Mouse (Mus musculus) left cerebral cortex, adult 2 months (tissue): ENCODE measurements around the gene Hist1h2ae. TPM values are rescaled to one million over a fixed set of nuclear protein-coding genes. Genes with fewer than 3 reads are reported as not detected.
"Not testable (repeated sequence)": the region's sequence is repeated elsewhere in the genome, so short reads cannot be mapped to it uniquely, and the experiment has no call there.

Source experiments
- DNase-seq, 2 experiments: peaks; one replicate each; pipeline ENCODE4 v3.0.0; 2021 to 2022; ENCODE audit warnings: low spot score in 2 of 2, mixed read lengths in 1 of 2; ENCODE audit errors: extremely low spot score in 1 of 2
- H3K27ac ChIP-seq: fragments of 200-600 bp; 2 replicates; pipeline ENCODE4 v1.8.1; 2022
- H3K4me3 ChIP-seq: fragments of 200-600 bp; 2 replicates; pipeline ENCODE4 v1.8.1; 2022
- CTCF ChIP-seq: fragments of 200-600 bp; IDR thresholded peaks from 2 replicates; pipeline ENCODE4 v1.8.1; 2022; ENCODE audit warnings: antibody characterized with exemption, mild to moderate bottlenecking, moderate library complexity
- intact Hi-C: fragments of 180-260 bp; cut with DNase I; formaldehyde crosslinking; loops from one replicate; pipeline ENCODE4 v1.15.1; 2025
- total RNA-seq, 2 experiments: library from RNA; stranded (reverse); gene quantifications; 2 replicates each; pipeline ENCODE4 v1.2.3; 2021

Hist1h2ae gene
- total RNA-seq, 2 experiments from 2014 or later = 2.4 to 5.0 TPM

DNA sequence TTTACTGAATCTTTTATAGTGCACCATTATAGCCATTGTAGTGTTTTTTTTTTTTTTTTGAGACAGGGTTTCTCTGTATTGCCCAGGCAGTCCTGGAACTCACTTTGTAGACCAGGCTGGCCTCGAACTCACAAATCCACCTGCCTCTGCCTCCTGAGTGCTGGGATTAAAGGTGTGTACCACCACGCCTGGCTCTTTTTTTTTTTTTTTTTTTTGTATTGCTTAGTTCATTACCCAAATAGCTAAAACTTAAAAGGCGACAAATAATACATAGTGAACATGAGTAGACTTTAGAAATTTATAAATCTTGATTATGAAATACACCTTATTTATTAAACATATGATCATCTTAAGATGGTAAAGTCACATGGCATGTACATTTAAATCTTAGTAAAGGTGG, 29.5 kb downstream of the Hist1h2ae start:
- Histone ChIP-seq H3K4me3 (no peak overlapping the region), H3K27ac (no peak overlapping the region)
- TF ChIP-seq CTCF = no peak
- intact Hi-C loops = no loop called here
- DNase-seq = no peak

DNA sequence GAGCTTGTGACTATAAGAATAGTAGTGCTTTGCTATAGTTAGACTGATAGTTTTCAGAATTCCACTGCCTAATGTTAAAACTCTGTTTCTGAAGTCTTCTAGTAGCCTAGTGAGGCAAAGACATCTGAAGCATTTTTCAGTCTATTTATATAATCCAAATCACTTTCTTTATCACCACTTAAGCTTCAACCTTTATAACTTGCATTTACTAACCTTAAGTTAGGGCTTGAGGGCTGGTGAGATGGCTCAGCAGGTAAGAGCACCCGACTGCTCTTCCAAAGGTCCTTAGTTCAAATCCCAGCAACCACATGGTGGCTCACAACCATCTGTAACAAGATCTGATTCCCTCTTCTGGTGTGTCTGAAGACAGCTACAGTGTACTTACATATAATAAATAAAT, 31.2 kb downstream of the Hist1h2ae start:
- intact Hi-C loops = loop anchor here (10.0 kb wide), 1 partner anchor 1715 kb away; no protein-coding TSS in a partner anchor
- H3K4me3 ChIP-seq, H3K27ac ChIP-seq, DNase-seq: not testable (repeated sequence)

DNA sequence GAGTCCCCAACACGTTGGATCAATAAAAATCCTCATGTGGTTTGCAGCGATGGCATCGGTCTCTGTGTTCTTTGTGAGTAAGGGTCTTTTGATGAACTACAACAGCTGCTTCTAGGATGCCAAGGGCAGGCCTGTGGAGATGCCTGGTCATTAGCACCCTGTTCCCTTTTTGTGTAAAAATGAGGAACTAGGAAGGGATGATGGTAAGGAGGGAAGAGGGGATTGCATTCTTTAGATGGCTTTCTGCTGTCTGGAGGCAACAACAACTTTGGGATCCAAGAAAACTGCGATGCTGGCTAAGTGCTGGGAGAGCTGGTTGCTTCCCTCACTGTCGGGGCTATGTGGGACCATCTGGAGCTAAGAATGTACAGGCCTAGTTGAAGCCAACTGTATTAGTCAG, 32.8 kb downstream of the Hist1h2ae start:
- DNase-seq = no peak
- TF ChIP-seq CTCF = no peak
- H3K27ac ChIP-seq = no peak overlapping the region
- no peak overlapping the region for H3K4me3 ChIP-seq
- intact Hi-C loops = loop anchor here (10.0 kb wide), 1 partner anchor 1713 kb away; no protein-coding TSS in a partner anchor

DNA sequence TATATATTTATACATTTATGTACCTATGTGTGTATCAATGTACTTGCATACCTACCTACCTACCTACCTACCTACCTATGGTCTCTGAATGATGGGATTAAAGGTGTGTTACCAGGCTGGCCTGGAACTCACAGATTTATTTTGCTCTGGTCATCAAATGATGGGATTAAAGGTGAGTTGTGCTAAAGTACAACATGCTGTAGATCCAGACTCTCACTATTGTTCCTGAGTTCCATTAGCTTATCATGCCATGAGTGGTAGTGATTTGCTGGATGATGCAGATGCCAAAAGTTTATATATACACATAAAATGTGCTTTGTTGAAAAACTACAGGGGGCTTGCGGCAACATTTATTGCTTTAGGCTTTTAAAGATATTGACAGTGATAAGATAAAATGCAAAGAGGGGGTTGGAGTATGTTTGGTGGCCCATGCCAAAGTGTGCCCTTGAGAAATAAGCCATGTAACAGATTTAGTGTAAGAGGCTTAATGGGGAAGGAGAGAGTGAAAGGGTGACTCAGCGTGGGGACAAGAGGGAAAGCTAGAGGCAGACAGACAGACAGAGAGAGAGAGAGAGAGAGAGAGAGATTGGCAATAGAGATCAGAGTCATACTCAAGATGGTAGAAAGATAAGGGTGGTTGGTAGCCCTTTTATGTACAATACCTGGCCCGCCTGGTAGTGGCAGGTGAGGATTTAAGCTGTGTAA, 33.9 kb downstream of the Hist1h2ae start:
- no peak for TF ChIP-seq CTCF
- Histone ChIP-seq H3K4me3 (no peak overlapping the region), H3K27ac (no peak overlapping the region)
- no peak for DNase-seq
- intact Hi-C loops = loop anchor here (10.0 kb wide), 1 partner anchor 1712 kb away; no protein-coding TSS in a partner anchor

DNA sequence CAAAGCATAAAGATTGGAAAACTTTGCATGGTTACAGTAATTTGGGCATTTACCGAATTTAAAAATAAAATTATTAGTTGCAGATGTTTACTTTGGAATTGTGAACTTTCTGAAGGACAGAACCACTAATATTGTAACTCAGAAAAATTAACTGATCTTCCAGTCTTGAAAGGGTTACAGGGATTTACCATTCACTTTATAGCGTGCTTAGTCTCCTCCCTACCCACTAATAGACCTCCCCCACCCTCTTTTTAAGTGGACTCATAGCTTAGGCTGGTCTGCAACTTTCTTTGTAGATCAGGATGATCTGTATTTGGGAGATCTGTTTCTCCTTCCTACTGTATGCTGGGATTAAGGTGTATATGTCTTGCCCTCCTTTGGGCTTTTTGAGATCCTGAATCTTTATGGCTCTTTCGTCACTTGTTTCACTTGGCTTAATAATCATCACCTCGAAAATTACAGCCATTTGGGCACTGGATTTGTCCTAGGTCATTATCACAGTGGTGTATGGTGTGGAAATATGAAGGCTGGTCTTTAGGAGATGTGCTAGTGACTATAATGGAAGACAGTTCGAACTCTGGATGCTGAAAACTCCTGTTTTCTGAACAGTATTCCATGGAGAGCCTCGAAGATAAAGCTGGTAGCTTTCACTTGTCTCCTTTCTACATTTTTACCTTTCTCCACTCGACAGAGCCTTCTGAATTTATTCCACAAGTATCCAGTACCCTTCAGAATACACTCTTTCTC, 34.8 kb downstream of the Hist1h2ae start:
- no peak overlapping the region for H3K4me3 ChIP-seq
- no peak for TF ChIP-seq CTCF
- no peak overlapping the region for H3K27ac ChIP-seq
- intact Hi-C loops = loop anchor here (10.0 kb wide), 1 partner anchor 1711 kb away; no protein-coding TSS in a partner anchor
- no peak for DNase-seq

DNA sequence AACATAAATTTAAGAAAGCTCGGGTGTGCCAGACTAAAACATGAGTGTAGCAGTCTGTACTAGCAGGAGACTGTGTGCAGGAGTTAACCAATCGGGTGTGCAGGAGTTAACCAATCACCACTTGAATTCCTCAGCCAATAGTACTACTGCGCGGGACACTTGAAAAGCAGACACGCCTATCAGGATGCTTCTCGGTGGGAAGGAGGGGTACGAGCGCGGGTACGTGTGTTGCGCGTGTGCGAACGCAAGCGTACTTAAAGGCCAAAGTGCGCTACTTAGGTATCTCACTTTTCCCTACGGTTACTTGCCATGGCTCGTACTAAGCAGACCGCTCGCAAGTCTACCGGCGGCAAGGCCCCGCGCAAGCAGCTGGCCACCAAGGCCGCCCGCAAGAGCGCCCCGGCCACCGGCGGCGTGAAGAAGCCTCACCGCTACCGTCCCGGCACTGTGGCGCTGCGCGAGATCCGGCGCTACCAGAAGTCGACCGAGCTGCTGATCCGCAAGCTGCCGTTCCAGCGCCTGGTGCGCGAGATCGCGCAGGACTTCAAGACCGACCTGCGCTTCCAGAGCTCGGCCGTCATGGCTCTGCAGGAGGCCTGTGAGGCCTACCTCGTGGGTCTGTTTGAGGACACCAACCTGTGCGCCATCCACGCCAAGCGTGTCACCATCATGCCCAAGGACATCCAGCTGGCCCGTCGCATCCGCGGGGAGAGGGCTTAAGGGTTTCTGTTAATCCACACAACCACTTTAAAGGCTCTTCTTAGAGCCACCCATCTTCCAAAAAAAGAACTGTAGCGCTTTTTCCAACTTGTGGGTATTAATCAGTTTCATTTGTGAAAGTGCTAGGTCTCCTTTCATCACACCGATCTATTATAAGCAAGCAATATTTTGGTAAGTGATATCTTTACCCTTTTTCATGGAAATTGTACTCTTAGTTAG, 35.6 kb downstream of the Hist1h2ae start, which contains the start of gene Hist1h3g:
Hist1h3g (plus strand) TSS at position 286 of the 939 bp plus-strand sequence.
- TF ChIP-seq CTCF = peak; percentile 4; the same call in 1 of the 2 replicates
- peak; percentile 86 to 87 for DNase-seq
- peak within 1 kb of the TSS; percentile 48 for H3K4me3 ChIP-seq
- not testable (repeated sequence) for H3K27ac ChIP-seq
- intact Hi-C loops = loop anchor here (10.0 kb wide), 1 partner anchor 1711 kb away; no protein-coding TSS in a partner anchor

DNA sequence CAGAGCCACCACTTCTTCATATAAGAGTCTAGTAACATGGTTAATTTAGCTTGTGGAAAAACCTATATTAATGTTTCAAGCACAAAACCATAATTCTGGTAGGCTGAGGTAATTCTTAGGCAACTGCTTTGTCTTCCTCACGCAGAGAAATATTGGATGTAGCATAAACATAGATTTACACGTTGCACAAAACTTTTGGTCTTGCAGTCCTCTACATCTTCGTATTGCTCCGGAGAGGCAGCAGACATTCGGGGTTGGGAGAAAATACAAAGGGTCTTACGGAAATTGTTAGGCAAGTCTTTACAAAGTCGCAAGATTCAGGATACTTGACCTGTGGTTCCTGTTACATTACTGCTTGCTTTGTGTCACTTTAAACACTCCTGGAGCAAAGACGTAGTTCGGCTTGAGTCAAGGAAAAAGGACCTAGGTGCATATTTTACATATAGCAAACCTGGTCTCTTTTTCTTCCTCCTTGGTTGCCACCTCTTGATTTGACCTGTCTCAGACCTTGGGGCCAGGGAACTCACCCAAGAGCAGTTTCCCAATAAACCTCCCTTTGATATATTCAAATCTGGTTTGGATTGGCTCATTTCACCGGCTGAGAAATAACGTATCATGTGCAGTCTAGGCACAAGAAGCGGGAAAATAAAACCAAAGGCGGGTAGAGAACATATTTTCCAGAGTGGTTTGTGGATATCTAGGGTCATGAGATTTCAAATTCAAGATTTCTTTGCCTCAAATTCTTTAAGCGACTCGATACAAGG, 36.5 kb downstream of the Hist1h2ae start:
- Histone ChIP-seq H3K27ac (no peak overlapping the region), H3K4me3 (peak overlapping the region; percentile 48)
- intact Hi-C loops = loop anchor here (5.0 to 10.0 kb wide), 6 partner anchors 38 to 1822 kb away; partner anchors contain the start of genes Hist1h2ac, Hist1h2ad, Hist1h2ae and Hist1h2ag
- no peak for DNase-seq
- no peak for TF ChIP-seq CTCF

DNA sequence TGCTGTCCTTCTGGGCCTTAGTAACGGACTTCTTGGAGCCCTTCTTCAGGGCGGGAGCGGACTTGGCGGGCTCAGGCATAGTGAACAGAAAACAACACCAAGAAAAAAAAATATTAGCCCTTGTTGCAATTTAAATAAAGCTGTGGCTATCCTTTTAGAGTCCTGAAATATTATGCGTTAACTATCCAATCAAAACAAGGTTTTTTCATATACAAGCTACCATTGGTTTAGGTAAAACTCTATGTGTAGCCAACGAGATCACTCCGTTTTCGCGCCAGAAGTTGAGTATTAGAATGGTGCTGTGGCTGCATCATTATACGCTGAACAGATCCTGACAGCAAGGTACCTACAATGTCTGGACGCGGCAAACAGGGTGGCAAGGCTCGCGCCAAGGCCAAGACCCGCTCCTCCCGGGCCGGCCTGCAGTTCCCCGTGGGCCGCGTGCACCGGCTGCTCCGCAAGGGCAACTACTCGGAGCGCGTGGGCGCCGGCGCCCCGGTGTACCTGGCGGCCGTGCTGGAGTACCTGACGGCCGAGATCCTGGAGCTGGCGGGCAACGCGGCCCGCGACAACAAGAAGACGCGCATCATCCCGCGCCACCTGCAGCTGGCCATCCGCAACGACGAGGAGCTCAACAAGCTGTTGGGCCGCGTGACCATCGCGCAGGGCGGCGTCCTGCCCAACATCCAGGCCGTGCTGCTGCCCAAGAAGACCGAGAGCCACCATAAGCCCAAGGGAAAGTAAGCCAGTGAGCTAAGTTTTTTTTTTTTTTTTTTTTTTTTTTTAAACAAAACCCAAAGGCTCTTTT, 37.3 kb downstream of the Hist1h2ae start, which contains the start of gene Hist1h2af:
Hist1h2af (plus strand) TSS at position 347 of the 808 bp plus-strand sequence.
- intact Hi-C loops = loop anchor here (5.0 to 10.0 kb wide), 6 partner anchors 39 to 1821 kb away; partner anchors contain the start of genes Hist1h2ac, Hist1h2ad, Hist1h2ae and Hist1h2ag
- H3K4me3 ChIP-seq = peak within 1 kb of the TSS; percentile 48
- peak within 1 kb of the TSS; percentile 51; the same call in 1 of the 2 replicates for H3K27ac ChIP-seq
- DNase-seq = peak; percentile 38 to 69

DNA sequence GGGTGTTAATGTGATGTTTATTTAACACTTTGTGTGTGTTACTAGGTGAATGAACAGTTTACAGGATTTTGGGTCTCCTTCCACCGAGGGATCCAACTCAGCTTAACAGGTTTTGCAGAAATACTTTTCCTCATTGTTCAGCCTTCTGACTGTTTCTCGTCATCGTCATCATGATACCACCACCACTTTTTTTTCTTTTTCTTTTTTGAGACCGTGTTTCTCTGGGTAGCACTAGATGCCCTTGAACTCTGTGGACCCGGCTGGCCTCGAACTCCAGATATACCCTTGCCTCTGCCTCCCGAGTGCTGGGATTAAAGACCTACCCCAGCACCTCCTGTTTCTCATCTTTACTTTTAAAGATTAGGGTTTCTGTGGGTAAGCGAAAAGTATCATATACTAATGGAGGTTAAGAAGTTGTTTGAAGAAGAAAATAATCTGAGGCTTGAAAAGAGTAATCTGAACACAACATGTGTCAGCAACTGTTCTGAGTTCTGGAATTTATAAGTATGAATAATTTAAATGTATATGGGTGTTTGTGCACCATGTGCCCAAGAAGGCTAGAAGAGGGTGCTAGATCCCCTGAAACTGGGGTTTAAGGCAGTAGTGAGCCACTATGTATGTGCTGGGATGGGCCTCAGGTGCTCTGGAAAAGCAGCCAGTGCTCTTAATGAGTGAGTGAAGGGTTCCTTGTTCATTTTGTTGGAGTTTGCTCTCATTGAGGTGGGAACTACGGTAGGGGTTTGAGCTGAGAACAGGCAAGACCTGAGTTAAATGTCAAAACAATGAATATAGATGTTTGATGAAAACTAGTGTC, 38.6 kb downstream of the Hist1h2ae start:
- H3K27ac ChIP-seq = peak overlapping the region; percentile 92

More for the DNA sequence above, 38.6 kb downstream of the Hist1h2ae start:
- peak overlapping the region; percentile 67 for H3K4me3 ChIP-seq
- DNase-seq = no peak
- intact Hi-C loops = loop anchor here (5.0 to 10.0 kb wide), 6 partner anchors 40 to 1820 kb away; partner anchors contain the start of genes Hist1h2ac, Hist1h2ad, Hist1h2ae and Hist1h2ag
- no peak for TF ChIP-seq CTCF
